Mouse (Mus musculus): ENCODE data around the gene Zfp839. TPM values are rescaled to one million over a fixed set of nuclear protein-coding genes. Genes with fewer than 3 reads are reported as not detected.
A peak's percentile ranks its signal among the peaks of the same experiment; 100 is the strongest.

Gene Zfp839
- total RNA-seq (2014; rRNA removed), result 4.5 and 5.4 TPM in 2 replicates
- polyA plus RNA-seq (2015; fragmentation: Nextera tagmentation; extraction: Ambion mirVana), result 1.7 and 1.9 TPM in 2 replicates

DNA sequence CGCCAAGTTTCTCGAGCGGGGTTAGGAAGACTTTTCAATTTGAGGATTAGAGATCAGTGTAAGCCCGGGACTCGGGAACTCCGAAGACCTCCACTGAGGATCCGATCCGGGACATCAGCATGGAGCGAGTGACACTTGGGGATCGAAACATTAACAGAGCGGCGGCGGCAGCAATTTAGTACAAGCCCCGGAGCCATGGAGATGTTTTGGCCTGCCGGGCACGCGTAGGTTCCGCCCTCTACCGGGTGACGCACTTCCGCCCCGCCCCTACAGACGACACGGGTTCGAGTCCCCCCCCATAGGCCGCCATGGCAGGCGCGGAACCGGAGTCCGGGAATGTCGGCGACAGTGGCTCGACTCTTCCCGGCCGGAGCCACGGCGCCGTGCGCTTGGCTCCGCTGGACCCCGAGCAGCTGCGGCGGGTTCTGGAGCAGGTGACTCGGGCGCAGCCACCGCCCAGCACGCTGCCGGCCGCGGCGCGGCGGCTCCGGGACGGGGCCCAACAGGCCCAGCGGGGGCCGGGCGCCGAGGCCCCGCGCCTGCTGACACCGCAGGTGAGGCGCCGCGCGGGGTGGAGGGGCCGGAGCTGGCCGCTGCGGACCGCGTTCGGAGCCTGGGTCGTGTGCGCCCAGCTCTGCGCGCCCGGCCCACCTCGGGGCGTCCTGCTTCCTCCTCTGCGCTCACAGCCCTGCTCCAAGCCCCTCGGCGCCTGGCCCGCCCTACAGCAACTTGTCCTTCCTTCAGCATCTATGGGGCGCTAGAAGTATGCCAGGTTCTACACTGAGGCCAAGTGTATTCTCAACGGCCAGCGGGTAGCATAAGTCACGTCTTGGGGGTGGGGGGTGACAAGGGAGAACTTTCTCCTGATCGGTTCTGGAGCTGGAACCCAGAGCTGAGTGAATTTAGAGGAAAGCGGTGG is at the start of gene Zfp839:
TSS of gene Zfp839 (plus strand) at position 244 of the 919 bp plus-strand sequence.
- DNase-seq (ENCODE audit: low spot score) (peak; percentile 82), ATAC-seq (ENCODE audit: low FRiP score) (peak; percentile 91)
- H3K27ac ChIP-seq (ENCODE audit: low read depth, low read length), result peak within 1 kb of the TSS; percentile 69
- no peak; the same call in 1 of the 2 replicates for TF ChIP-seq CTCF (IDR thresholded peaks at IDR 0.05)
- peaks cover 4% of the 10 kb centered on the region for H3K36me3 ChIP-seq (ENCODE audit: insufficient read depth, low read length)
- H3K27me3 ChIP-seq (ENCODE audit: insufficient read depth, low read length), result peaks cover 7% of the 10 kb centered on the region; the same call in 1 of the 2 replicates
- peak within 1 kb of the TSS; percentile 65 for H3K9ac ChIP-seq (replicated peaks; ENCODE audit: low read length, poor library complexity, severe bottlenecking)
- WGBS, result under 1% methylated on average over 65 of the region's 89 CpGs
- H3K9me3 ChIP-seq (ENCODE audit: low read length), result no peaks in the 10 kb centered on the region
- H3K4me2 ChIP-seq (ENCODE audit: low read depth, low read length, poor library complexity, severe bottlenecking), result peak within 1 kb of the TSS; percentile 79
- H3K4me1 ChIP-seq (ENCODE audit: insufficient read depth, low read length), result peaks cover 11% of the 10 kb centered on the region
- peak within 1 kb of the TSS; percentile 64 for H3K4me3 ChIP-seq (ENCODE audit: low read depth, low read length)

DNA sequence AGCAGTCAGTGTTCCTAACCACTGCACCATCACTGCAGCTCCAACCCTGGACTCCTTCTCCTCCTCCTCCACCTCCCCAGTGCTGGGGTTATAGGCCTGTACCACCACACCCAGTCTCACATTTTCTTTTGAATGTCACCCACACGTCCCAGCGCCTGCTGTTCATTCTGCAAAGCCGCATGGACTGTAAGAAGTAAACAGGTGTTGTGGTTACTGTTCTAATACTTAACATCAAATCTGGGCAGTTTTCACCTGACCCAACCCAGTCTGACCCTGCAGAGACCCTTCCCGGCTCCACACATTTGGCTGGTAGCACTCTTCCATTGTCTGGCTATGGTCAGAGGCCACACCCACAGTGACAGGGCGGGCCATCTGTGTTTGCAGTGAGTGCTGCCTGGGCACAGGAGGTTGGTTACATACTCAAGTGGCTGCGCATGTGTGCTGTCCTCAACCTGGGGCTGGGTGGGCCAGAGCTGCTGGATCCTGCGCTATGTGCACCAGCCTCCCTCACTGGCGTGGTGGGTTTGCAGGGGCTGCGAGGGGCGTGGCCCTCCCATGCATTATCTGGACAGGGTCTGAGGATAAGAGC is 48.1 kb upstream of the Zfp839 start:
- H3K4me1 ChIP-seq (ENCODE audit: insufficient read depth, low read length), result no peaks in the 10 kb centered on the region
- H3K27ac ChIP-seq (ENCODE audit: low read depth, low read length), result no peak overlapping the region
- WGBS, result 90% methylated on average over 10 of the region's 10 CpGs
- no peaks in the 10 kb centered on the region for H3K27me3 ChIP-seq (ENCODE audit: insufficient read depth, low read length)
- no peak overlapping the region for H3K4me3 ChIP-seq (ENCODE audit: low read depth, low read length)
- no peak for DNase-seq (ENCODE audit: low spot score)
- H3K4me2 ChIP-seq (ENCODE audit: low read depth, low read length, poor library complexity, severe bottlenecking), result no peak overlapping the region
- no peak for TF ChIP-seq CTCF (IDR thresholded peaks at IDR 0.05)
- no peak for ATAC-seq (ENCODE audit: low FRiP score)
- no peak overlapping the region for H3K9ac ChIP-seq (replicated peaks; ENCODE audit: low read length, poor library complexity, severe bottlenecking)
- H3K36me3 ChIP-seq (ENCODE audit: insufficient read depth, low read length), result peaks cover 6% of the 10 kb centered on the region; the same call in 1 of the 2 replicates
- no peaks in the 10 kb centered on the region for H3K9me3 ChIP-seq (ENCODE audit: low read length)

DNA sequence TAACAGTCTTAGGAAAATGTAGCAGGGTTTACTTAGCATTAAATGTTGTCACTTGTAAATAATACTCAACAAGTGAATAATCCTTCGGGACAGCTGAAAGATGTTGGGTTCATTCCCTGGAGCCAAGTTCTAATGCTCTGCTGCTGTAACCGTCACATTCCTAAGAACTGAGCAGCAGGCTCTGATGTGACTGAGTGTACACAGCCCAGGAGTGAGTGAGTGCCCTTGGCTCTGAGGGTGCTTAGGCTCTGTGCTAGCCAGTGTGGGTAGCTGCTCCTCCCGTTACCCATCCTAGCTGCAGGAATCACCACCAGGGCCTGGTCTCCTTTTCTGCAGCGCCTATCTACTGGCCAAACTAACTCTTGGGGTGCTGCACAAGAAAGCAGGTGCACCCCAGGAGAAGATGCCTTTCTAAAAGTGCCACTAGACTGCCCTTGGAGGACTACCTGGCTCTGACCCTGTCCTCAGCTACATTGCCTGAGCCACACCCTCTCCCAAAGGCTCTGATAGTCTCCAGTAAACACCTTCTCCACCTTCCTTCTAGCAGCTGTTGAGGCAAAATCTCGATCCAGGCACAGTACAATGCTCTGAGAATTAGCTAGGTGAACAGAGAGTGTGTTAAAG is 47.3 kb upstream of the Zfp839 start:
- peaks cover 6% of the 10 kb centered on the region; the same call in 1 of the 2 replicates for H3K36me3 ChIP-seq (ENCODE audit: insufficient read depth, low read length)
- TF ChIP-seq CTCF (IDR thresholded peaks at IDR 0.05), result no peak
- H3K4me1 ChIP-seq (ENCODE audit: insufficient read depth, low read length), result no peaks in the 10 kb centered on the region
- 82% methylated on average over 5 of the region's 5 CpGs for WGBS
- no peak overlapping the region for H3K4me3 ChIP-seq (ENCODE audit: low read depth, low read length)
- ATAC-seq (ENCODE audit: low FRiP score) (no peak), DNase-seq (ENCODE audit: low spot score) (no peak)
- no peaks in the 10 kb centered on the region for H3K9me3 ChIP-seq (ENCODE audit: low read length)
- H3K9ac ChIP-seq (replicated peaks; ENCODE audit: low read length, poor library complexity, severe bottlenecking), result no peak overlapping the region
- no peaks in the 10 kb centered on the region for H3K27me3 ChIP-seq (ENCODE audit: insufficient read depth, low read length)
- H3K27ac ChIP-seq (ENCODE audit: low read depth, low read length), result no peak overlapping the region
- no peak overlapping the region for H3K4me2 ChIP-seq (ENCODE audit: low read depth, low read length, poor library complexity, severe bottlenecking)

DNA sequence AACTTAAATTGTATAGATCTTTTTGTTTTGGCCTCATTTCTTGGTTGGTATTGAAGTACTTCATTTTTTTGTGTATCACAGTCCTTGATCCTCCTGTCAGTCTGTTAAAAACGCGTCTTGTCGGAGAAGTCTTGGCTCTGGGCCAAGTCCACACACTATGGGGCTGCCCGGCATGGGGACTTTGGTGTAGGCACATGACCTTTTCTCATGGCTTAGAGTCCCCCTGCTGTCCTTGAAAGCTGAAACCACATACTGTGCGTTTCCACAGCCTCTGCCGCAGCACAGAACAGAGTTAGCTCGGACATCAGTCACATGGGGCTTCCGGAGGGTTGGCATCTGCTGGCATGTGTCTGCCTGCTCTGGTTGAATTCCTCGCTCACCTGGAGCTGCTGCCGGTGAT is 45.8 kb upstream of the Zfp839 start:
- Histone ChIP-seq H3K27ac (ENCODE audit: low read depth, low read length) (no peak overlapping the region), H3K27me3 (ENCODE audit: insufficient read depth, low read length) (no peaks in the 10 kb centered on the region), H3K4me3 (ENCODE audit: low read depth, low read length) (no peak overlapping the region), H3K4me2 (ENCODE audit: low read depth, low read length, poor library complexity, severe bottlenecking) (no peak overlapping the region), H3K9ac (replicated peaks; ENCODE audit: low read length, poor library complexity, severe bottlenecking) (0 out of 2 replicates have a peak overlapping the region, but pooled peaks have one; percentile 19), H3K4me1 (ENCODE audit: insufficient read depth, low read length) (no peaks in the 10 kb centered on the region), H3K9me3 (ENCODE audit: low read length) (no peaks in the 10 kb centered on the region), H3K36me3 (ENCODE audit: insufficient read depth, low read length) (peaks cover 11% of the 10 kb centered on the region; the same call in 1 of the 2 replicates)
- 19% methylated on average over 10 of the region's 10 CpGs for WGBS
- TF ChIP-seq CTCF (IDR thresholded peaks at IDR 0.05), result no peak
- no peak for ATAC-seq (ENCODE audit: low FRiP score)
- DNase-seq (ENCODE audit: low spot score), result peak; percentile 56

DNA sequence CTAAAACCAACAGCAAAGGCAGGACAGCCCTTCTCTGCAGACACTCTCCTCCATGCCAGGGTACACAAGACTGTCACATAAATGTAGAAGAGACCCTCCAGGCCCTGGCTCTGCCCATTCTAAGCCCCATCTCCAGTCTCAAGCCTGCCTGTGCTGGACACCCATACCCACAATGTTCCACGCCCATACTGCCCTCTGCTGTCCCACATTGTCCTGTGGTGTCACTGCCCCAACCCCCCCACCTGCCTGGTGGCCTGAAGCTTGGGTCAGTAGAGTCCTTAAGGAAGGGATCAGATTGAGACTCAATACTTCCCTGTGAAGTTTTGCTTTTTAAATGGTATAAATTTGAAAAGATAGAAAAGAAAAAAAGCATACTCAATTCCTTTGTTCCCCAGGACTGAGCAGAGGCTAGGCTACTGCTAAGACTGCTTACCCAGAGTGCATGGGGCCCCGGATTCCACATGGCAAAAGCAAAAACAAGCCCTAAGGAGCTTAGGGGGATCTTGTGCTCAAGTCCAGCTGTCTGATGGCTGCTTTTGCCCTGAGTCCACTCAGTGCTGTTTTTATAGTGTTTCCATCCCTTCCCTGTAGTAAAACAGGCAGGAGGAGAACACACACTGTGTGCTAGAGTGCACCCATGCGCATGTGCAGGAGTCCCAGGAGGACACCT is 43.6 kb upstream of the Zfp839 start:
- H3K27ac ChIP-seq (ENCODE audit: low read depth, low read length), result no peak overlapping the region
- H3K9me3 ChIP-seq (ENCODE audit: low read length), result no peaks in the 10 kb centered on the region
- H3K9ac ChIP-seq (replicated peaks; ENCODE audit: low read length, poor library complexity, severe bottlenecking), result no peak overlapping the region
- no peak overlapping the region for H3K4me2 ChIP-seq (ENCODE audit: low read depth, low read length, poor library complexity, severe bottlenecking)
- no peak overlapping the region for H3K4me3 ChIP-seq (ENCODE audit: low read depth, low read length)
- no peaks in the 10 kb centered on the region for H3K27me3 ChIP-seq (ENCODE audit: insufficient read depth, low read length)
- DNase-seq (ENCODE audit: low spot score), result no peak
- WGBS, result 61% methylated on average over 3 of the region's 3 CpGs
- H3K4me1 ChIP-seq (ENCODE audit: insufficient read depth, low read length), result no peaks in the 10 kb centered on the region
- no peak for ATAC-seq (ENCODE audit: low FRiP score)
- peaks cover 11% of the 10 kb centered on the region; the same call in 1 of the 2 replicates for H3K36me3 ChIP-seq (ENCODE audit: insufficient read depth, low read length)
- TF ChIP-seq CTCF (IDR thresholded peaks at IDR 0.05), result peak; percentile 49
